Mouse (Mus musculus): Measurements from ENCODE around the gene Dmd. TPM values are rescaled to one million over a fixed set of nuclear protein-coding genes. Genes with fewer than 3 reads are reported as not detected.

Dmd gene
- polyA plus RNA-seq, 1 experiment = 5.6 TPM

GRCm38 (mm10) chrX:84747683-84748082 lies 1799.0 kb downstream of the Dmd start:
- TF ChIP-seq POLR2A (IDR thresholded peaks at IDR 0.05; ENCODE audit: borderline replicate concordance, control insufficient read depth, low read depth, low read length) (no peak), CTCF (IDR thresholded peaks at IDR 0.05; ENCODE audit: control insufficient read depth, insufficient read depth, low read length) (no peak)
- Histone ChIP-seq H3K4me3 (replicated peaks; ENCODE audit: control insufficient read depth, low read depth, low read length) (no peak overlapping the region), H3K4me1 (ENCODE audit: control insufficient read depth, insufficient read depth, low read length) (no peaks in the 10 kb centered on the region), H3K27ac (ENCODE audit: control insufficient read depth, insufficient read depth, low read depth, low read length, poor library complexity) (no peak overlapping the region)
- WGBS = 56% methylated on average over 4 of the region's 4 CpGs

DNA sequence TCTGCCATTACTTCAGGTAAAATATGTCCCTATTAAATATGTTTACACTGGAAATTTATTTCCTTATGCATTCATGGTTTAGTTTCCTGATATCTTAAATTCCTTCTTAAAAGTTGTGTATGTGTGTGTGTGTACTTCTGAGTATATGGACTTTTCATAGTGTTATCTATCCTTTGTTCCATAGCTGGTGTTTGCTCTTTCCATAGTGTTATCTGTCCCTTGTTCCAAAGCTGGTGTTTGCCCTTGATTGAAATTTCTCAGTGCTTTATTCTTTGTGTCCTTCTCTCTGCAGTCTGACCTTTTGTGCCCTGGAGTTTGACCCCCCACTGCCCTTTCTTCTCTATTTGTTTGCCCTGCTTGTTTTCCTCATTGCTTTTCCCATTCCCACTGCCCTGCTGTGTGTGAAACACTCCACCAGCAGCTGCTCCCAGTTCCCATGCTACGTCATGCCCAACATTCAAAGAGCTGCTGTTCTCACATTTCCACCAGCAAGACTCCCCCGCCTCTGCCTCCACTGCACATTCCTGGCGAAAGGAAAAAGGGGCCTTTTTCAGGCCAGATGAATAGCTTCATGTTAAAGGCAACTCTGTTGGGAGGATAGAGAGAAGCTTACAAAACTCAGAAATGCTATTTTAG lies 1911.5 kb downstream of the Dmd start:
- Histone ChIP-seq H3K4me3 (replicated peaks; ENCODE audit: control insufficient read depth, low read depth, low read length) (no peak overlapping the region), H3K4me1 (ENCODE audit: control insufficient read depth, insufficient read depth, low read length) (no peaks in the 10 kb centered on the region), H3K27ac (ENCODE audit: control insufficient read depth, insufficient read depth, low read depth, low read length, poor library complexity) (no peak overlapping the region)
- 59% methylated on average over 3 of the region's 3 CpGs for WGBS
- no peak for TF ChIP-seq POLR2A (IDR thresholded peaks at IDR 0.05; ENCODE audit: borderline replicate concordance, control insufficient read depth, low read depth, low read length)
- TF ChIP-seq CTCF (IDR thresholded peaks at IDR 0.05; ENCODE audit: control insufficient read depth, insufficient read depth, low read length) = no peak

DNA sequence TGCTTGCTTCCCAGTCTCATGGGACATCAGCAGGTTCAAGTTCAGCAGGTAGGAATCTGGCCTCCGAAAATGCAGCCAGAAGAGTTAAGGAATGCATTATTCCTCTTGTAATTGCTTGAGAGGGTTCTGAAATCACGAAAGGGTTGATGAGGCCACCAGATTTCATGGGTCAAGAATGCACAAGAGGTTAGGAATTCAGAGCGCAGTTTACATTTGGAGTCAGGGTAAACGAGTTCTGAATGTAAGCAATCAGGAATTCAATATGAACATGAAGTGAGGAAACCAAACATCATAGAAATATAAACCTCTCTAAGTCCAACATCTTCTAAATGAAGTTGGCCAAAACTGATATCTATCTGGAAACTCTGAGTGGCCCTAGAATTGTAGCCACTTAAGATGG lies 1924.4 kb downstream of the Dmd start:
- TF ChIP-seq POLR2A (IDR thresholded peaks at IDR 0.05; ENCODE audit: borderline replicate concordance, control insufficient read depth, low read depth, low read length) (no peak), CTCF (IDR thresholded peaks at IDR 0.05; ENCODE audit: control insufficient read depth, insufficient read depth, low read length) (no peak)
- WGBS = 74% methylated on average over 4 of the region's 4 CpGs
- H3K27ac ChIP-seq (ENCODE audit: control insufficient read depth, insufficient read depth, low read depth, low read length, poor library complexity) = no peak overlapping the region
- no peaks in the 10 kb centered on the region for H3K4me1 ChIP-seq (ENCODE audit: control insufficient read depth, insufficient read depth, low read length)
- H3K4me3 ChIP-seq (replicated peaks; ENCODE audit: control insufficient read depth, low read depth, low read length) = no peak overlapping the region

DNA sequence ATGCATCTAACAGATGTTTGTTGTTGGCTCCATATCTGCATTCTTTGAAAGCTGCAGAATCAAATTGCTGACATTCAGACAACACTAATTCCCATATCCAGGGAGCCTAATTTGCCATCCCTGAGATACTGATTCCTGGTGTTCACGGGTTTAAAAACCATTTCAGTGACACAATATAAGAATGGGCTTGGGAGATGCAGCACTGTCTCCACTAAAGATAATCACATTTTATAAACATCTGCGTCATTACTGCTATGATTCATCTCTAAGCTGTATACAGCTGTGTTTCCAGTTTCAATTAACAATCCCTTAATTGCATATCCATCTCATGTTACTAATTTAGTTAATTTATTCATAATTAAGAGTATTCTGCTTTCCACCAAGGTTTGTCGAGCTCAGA lies 1929.5 kb downstream of the Dmd start:
- Histone ChIP-seq H3K4me1 (ENCODE audit: control insufficient read depth, insufficient read depth, low read length) (no peaks in the 10 kb centered on the region), H3K4me3 (replicated peaks; ENCODE audit: control insufficient read depth, low read depth, low read length) (no peak overlapping the region), H3K27ac (ENCODE audit: control insufficient read depth, insufficient read depth, low read depth, low read length, poor library complexity) (no peak overlapping the region)
- no peak for TF ChIP-seq CTCF (IDR thresholded peaks at IDR 0.05; ENCODE audit: control insufficient read depth, insufficient read depth, low read length)
- TF ChIP-seq POLR2A (IDR thresholded peaks at IDR 0.05; ENCODE audit: borderline replicate concordance, control insufficient read depth, low read depth, low read length) = no peak
- 55% methylated on average over 3 of the region's 3 CpGs for WGBS

DNA sequence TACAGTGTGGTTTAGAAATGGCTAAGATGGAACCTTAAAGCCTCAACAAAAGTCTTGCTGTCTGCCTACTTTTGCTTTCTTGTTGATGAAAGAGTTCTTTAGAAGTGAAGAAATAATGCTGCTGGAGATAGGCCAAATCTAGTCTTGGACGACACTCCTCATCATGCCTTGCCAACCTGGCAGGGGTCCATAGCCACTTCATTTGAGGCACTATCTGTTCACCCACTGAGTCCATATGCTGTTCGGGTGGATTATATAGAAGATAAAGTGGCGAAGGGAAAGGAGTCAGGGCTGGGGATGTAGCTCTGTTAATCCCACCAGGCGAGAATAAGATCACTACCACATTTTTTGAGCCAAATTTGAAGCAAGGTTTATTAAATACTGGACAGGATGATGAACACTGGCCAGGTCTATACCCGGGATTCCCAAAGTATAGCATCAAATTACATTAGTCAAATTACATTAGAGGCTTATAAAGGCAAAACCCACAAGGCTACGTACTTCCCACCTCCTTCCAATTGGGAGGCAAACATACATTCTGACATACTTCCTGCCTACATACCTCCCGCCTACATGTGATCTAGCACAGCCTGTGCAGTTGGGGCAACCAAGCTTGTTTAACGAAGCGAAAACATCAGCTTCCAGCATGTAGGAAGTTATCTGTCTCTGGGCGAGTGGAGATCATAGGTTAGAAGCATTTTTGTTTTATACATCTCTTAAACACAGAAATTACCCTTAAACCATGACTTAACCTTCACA lies 1984.2 kb downstream of the Dmd start:
- Histone ChIP-seq H3K4me1 (ENCODE audit: control insufficient read depth, insufficient read depth, low read length) (no peaks in the 10 kb centered on the region), H3K4me3 (replicated peaks; ENCODE audit: control insufficient read depth, low read depth, low read length) (no peak overlapping the region), H3K27ac (ENCODE audit: control insufficient read depth, insufficient read depth, low read depth, low read length, poor library complexity) (no peak overlapping the region)
- TF ChIP-seq CTCF (IDR thresholded peaks at IDR 0.05; ENCODE audit: control insufficient read depth, insufficient read depth, low read length) (no peak), POLR2A (IDR thresholded peaks at IDR 0.05; ENCODE audit: borderline replicate concordance, control insufficient read depth, low read depth, low read length) (no peak)
- WGBS = 75% methylated on average over 10 of the region's 10 CpGs

DNA sequence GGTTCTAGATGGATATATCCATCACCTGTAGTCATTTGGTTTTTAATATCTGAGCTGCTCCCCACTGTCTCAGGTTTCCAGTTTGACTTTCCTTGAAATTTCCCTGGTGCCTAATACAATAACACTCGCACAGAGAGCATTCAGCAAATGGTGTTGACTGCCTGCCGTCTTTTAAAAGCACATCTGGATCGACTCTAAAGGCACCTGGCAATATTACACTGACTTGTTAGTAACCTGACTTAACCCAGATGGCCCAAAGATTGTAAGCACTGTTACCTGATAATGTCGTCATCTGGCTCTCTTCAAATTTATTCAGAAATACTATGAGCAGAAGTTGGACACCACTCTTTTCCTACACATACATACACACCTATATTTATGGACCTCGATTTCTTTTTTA lies 2011.9 kb downstream of the Dmd start:
- no peaks in the 10 kb centered on the region for H3K4me1 ChIP-seq (ENCODE audit: control insufficient read depth, insufficient read depth, low read length)
- TF ChIP-seq CTCF (IDR thresholded peaks at IDR 0.05; ENCODE audit: control insufficient read depth, insufficient read depth, low read length) (no peak), POLR2A (IDR thresholded peaks at IDR 0.05; ENCODE audit: borderline replicate concordance, control insufficient read depth, low read depth, low read length) (no peak)
- H3K27ac ChIP-seq (ENCODE audit: control insufficient read depth, insufficient read depth, low read depth, low read length, poor library complexity) = no peak overlapping the region
- WGBS = 76% methylated on average over 5 of the region's 5 CpGs
- no peak overlapping the region for H3K4me3 ChIP-seq (replicated peaks; ENCODE audit: control insufficient read depth, low read depth, low read length)

DNA sequence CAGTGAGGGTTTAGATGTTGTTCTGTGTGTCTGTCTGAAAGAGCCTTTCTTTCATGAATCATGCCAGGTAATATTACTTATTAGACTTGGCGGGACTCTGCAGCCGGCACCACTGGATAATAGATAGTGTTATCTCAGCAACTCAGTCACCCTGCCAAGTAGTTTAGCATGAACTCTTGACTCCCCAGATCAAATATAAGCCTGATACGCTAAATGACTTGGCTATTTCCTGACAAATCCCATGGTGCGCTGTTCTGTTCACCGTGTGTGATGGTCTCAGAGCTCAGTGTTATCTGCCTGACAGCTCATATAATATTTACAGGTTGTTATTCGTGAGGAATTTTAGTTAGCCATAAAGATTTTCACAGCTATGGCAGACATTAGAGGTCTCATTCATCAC lies 2012.3 kb downstream of the Dmd start:
- Histone ChIP-seq H3K4me1 (ENCODE audit: control insufficient read depth, insufficient read depth, low read length) (no peaks in the 10 kb centered on the region), H3K27ac (ENCODE audit: control insufficient read depth, insufficient read depth, low read depth, low read length, poor library complexity) (no peak overlapping the region), H3K4me3 (replicated peaks; ENCODE audit: control insufficient read depth, low read depth, low read length) (no peak overlapping the region)
- WGBS = 69% methylated on average over 6 of the region's 6 CpGs
- TF ChIP-seq CTCF (IDR thresholded peaks at IDR 0.05; ENCODE audit: control insufficient read depth, insufficient read depth, low read length) = no peak
- TF ChIP-seq POLR2A (IDR thresholded peaks at IDR 0.05; ENCODE audit: borderline replicate concordance, control insufficient read depth, low read depth, low read length) = no peak

- Histone ChIP-seq H3K27ac (ENCODE audit: control insufficient read depth, insufficient read depth, low read depth, low read length, poor library complexity) (no peak overlapping the region), H3K4me3 (replicated peaks; ENCODE audit: control insufficient read depth, low read depth, low read length) (no peak overlapping the region), H3K4me1 (ENCODE audit: control insufficient read depth, insufficient read depth, low read length) (no peaks in the 10 kb centered on the region)
- TF ChIP-seq CTCF (IDR thresholded peaks at IDR 0.05; ENCODE audit: control insufficient read depth, insufficient read depth, low read length) (no peak), POLR2A (IDR thresholded peaks at IDR 0.05; ENCODE audit: borderline replicate concordance, control insufficient read depth, low read depth, low read length) (no peak)
These were observed 2059.6 kb downstream of the Dmd start for GRCm38 (mm10) chrX:85008304-85008703.

All from bone marrow, adult 2 months (tissue).